Mouse (Mus musculus) G1E (cell line): ENCODE measurements at regions not wholly inside any gene's neighbourhood (a gene's known extent, or its start where the extent isn't known, plus 50 kb on each side); places are given as distances from the start of the nearest gene placed in this dataset.

Experiments used
- ATAC-seq: 2 replicates; pipeline ENCODE4 v1.8.0; 2016; ENCODE audit warnings: mild to moderate bottlenecking; ENCODE audit not compliant: insufficient number of reproducible peaks, poor library complexity, low FRiP score, severe bottlenecking; ENCODE audit errors: extremely low read depth
- DNase-seq: peaks from one replicate; pipeline ENCODE4 v3.0.0; 2012; ENCODE audit warnings: low spot score
- H3K27me3 ChIP-seq: 2 replicates; pipeline ENCODE4 v1.6.1; 2012; ENCODE audit warnings: mild to moderate bottlenecking, low read length, inconsistent platforms; ENCODE audit not compliant: insufficient read depth
- H3K36me3 ChIP-seq: replicated peaks from 2 replicates; pipeline ENCODE3; 2012; ENCODE audit warnings: mild to moderate bottlenecking, inconsistent platforms
- H3K4me1 ChIP-seq: 2 replicates; pipeline ENCODE4 v1.6.1; 2012; ENCODE audit warnings: low read depth, low read length, inconsistent platforms, mixed read lengths; ENCODE audit not compliant: insufficient read depth
- H3K4me3 ChIP-seq: 2 replicates; pipeline ENCODE4 v1.5.1; 2012; ENCODE audit warnings: low read depth, mild to moderate bottlenecking, inconsistent platforms, low read length, moderate library complexity, mixed read lengths
- H3K9me3 ChIP-seq: replicated peaks from 2 replicates; pipeline ENCODE4 v1.6.1; 2012; ENCODE audit warnings: inconsistent platforms
- CTCF ChIP-seq: IDR thresholded peaks from 2 replicates; pipeline ENCODE4 v1.5.1; 2012; ENCODE audit warnings: low read depth, low read length, inconsistent platforms, mixed read lengths
- GATA1 ChIP-seq: IDR thresholded peaks from 2 replicates; pipeline ENCODE4 v1.6.1; 2012; ENCODE audit warnings: borderline replicate concordance, low read length, inconsistent platforms, mixed read lengths
- GATA2 ChIP-seq: IDR thresholded peaks from 2 replicates; pipeline ENCODE4 v1.6.1; 2012; ENCODE audit warnings: low read depth, low read length, inconsistent platforms, borderline replicate concordance
- POLR2AphosphoS5 ChIP-seq: IDR thresholded peaks from 2 replicates; pipeline ENCODE4 v1.6.1; 2012; ENCODE audit warnings: low read depth, low read length, inconsistent platforms; ENCODE audit not compliant: insufficient replicate concordance
- TAL1 ChIP-seq: conservative IDR thresholded peaks from 2 replicates; pipeline ENCODE4 v1.6.1; 2012; ENCODE audit warnings: low read depth, low read length, inconsistent platforms, mixed read lengths

- no peak overlapping the region for H3K4me3 ChIP-seq
- ATAC-seq = no peak
- H3K9me3 ChIP-seq = peaks cover 2% of the 10 kb centered on the region
- no peaks in the 10 kb centered on the region for H3K27me3 ChIP-seq
- no peaks in the 10 kb centered on the region for H3K36me3 ChIP-seq
- DNase-seq = no peak
- TF ChIP-seq POLR2AphosphoS5 (no peak), CTCF (no peak), TAL1 (no peak), GATA1 (no peak), GATA2 (no peak)
- no peaks in the 10 kb centered on the region for H3K4me1 ChIP-seq
These were observed 724.9 kb downstream of the Brinp3 start for GRCm38 (mm10) chr1:147219438-147219837.

GRCm38 (mm10) chr1:147223232-147223925 lies 728.8 kb downstream of the Brinp3 start:
- Histone ChIP-seq H3K4me3 (no peak overlapping the region), H3K9me3 (peaks cover 2% of the 10 kb centered on the region), H3K36me3 (no peaks in the 10 kb centered on the region), H3K4me1 (no peaks in the 10 kb centered on the region), H3K27me3 (no peaks in the 10 kb centered on the region)
- TF ChIP-seq POLR2AphosphoS5 (no peak), CTCF (no peak), TAL1 (no peak), GATA1 (no peak), GATA2 (no peak)
- DNase-seq = no peak
- ATAC-seq = no peak

GRCm38 (mm10) chr1:147237565-147237964 lies 743.0 kb downstream of the Brinp3 start:
- Histone ChIP-seq H3K27me3 (no peaks in the 10 kb centered on the region), H3K9me3 (peaks cover 8% of the 10 kb centered on the region), H3K36me3 (no peaks in the 10 kb centered on the region), H3K4me3 (no peak overlapping the region), H3K4me1 (no peaks in the 10 kb centered on the region)
- DNase-seq (no peak), ATAC-seq (no peak)
- TF ChIP-seq TAL1 = no peak
- no peak for TF ChIP-seq GATA1
- no peak for TF ChIP-seq GATA2
- no peak for TF ChIP-seq CTCF
- no peak for TF ChIP-seq POLR2AphosphoS5

- TF ChIP-seq TAL1 = no peak
- TF ChIP-seq GATA1 = no peak
- TF ChIP-seq GATA2 = no peak
- TF ChIP-seq CTCF = no peak
- no peak for TF ChIP-seq POLR2AphosphoS5
- DNase-seq = no peak
- Histone ChIP-seq H3K4me3 (no peak overlapping the region), H3K9me3 (peaks cover 8% of the 10 kb centered on the region), H3K27me3 (no peaks in the 10 kb centered on the region), H3K4me1 (no peaks in the 10 kb centered on the region), H3K36me3 (no peaks in the 10 kb centered on the region)
- ATAC-seq = no peak
These were observed 744.5 kb downstream of the Brinp3 start for GRCm38 (mm10) chr1:147239108-147239507.

- H3K4me3 ChIP-seq = no peak overlapping the region
- no peak for TF ChIP-seq POLR2AphosphoS5
- TF ChIP-seq CTCF = no peak
- TF ChIP-seq TAL1 = no peak
- TF ChIP-seq GATA2 = no peak
- no peak for TF ChIP-seq GATA1
- H3K4me1 ChIP-seq = no peaks in the 10 kb centered on the region
- H3K9me3 ChIP-seq = no peaks in the 10 kb centered on the region
- no peaks in the 10 kb centered on the region for H3K36me3 ChIP-seq
- H3K27me3 ChIP-seq = no peaks in the 10 kb centered on the region
- DNase-seq (no peak), ATAC-seq (no peak)
These were observed 778.8 kb downstream of the Brinp3 start for GRCm38 (mm10) chr1:147273324-147273723.

GRCm38 (mm10) chr1:147291119-147291518 lies 796.6 kb downstream of the Brinp3 start:
- Histone ChIP-seq H3K9me3 (no peaks in the 10 kb centered on the region), H3K4me1 (no peaks in the 10 kb centered on the region), H3K36me3 (no peaks in the 10 kb centered on the region), H3K27me3 (no peaks in the 10 kb centered on the region), H3K4me3 (no peak overlapping the region)
- DNase-seq (no peak), ATAC-seq (no peak)
- TF ChIP-seq CTCF = no peak
- TF ChIP-seq POLR2AphosphoS5 = no peak
- no peak for TF ChIP-seq GATA2
- TF ChIP-seq GATA1 = no peak
- no peak for TF ChIP-seq TAL1
